Mouse (Mus musculus) kidney, adult 8-10 months (tissue): ENCODE data around the gene Gm34653.
"Not testable (repeated sequence)": the region's sequence is repeated elsewhere in the genome, so short reads cannot be mapped to it uniquely, and the experiment has no call there.

ENCODE experiments used
- DNase-seq, 2 experiments: peaks; one replicate each; pipeline ENCODE4 v3.0.0; 2022

The Gm34653 gene

DNA sequence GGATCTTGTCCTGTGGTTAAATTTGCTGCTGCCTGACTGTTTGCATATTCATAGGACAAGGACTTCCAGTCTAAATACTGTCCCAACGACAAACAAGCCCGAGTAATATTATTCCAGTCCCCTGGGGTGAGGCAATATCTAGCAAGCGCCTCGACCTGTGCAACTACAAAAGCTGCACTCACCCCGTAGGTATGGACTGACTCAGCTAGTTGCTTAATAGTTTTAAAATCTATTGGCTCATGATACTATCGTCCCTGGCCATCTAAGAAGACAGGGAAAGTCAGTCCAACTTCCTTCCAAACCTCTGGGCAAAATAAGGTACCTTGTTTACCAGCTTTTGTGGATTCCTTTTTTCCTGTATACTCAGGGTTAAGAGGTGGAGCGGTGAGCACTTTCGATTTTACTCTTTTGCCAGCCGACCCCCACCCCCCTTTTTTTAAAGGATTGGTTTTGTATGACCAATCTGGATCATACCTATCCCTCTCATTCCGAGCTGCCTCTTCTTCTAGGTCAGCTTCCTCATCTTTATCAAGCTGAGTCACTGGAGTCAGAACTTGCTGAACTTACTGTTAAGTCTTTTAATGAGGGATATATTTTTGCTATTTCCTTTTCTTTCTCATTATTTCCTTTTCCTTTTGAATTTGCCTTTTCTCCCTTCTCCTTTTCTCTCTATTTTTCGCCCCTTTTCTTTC lies at the start of gene Gm34653:
TSS of gene Gm34653 (plus strand) at position 242 of the 692 bp plus-strand sequence.
- DNase-seq: not testable (repeated sequence)

DNA sequence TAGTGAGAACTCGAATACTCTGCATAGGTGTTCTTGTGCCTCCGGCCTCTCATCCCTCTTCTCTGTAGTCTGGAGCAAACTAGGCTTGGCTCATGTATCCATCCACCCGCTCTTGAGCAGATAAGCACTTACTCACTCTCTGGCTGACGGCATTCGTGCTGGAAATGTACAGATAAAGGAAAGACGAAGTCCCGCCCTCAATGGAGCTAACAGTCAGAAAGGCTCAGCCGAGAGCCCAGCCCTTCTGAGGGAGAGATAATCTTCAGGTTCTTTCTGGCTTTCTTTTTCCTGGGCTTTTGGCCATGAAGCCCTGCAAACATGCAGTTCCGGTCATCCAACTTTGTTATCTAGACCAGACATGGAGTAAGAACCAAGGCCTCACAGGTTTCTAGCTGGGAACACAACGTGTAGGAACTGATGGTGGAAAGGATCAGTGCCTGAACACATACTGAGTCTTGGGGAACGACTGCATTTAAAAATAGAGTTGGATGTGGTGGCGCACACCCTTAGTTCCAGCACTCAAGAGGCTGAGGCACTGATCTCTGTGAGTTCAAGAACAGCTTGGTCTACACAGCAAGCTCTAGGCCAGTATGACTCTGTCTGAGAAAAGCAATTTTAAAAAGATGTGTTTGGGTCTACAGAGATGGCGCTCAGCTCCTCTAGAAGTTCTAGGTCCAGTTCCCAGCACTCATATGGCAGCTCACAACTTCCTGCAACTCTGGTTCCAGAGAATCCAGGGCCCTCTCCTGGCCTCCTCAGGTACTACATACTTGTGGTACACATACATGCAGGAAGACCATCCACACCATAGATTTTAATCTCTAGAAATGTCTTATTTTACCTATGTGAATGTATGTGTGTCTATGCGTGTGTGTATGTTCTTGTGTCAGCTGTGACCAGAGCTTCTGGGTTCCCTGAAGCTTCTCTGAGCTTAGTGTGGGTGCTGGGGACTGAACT lies 49.5 kb upstream of the Gm34653 start:
- no peak for DNase-seq

DNA sequence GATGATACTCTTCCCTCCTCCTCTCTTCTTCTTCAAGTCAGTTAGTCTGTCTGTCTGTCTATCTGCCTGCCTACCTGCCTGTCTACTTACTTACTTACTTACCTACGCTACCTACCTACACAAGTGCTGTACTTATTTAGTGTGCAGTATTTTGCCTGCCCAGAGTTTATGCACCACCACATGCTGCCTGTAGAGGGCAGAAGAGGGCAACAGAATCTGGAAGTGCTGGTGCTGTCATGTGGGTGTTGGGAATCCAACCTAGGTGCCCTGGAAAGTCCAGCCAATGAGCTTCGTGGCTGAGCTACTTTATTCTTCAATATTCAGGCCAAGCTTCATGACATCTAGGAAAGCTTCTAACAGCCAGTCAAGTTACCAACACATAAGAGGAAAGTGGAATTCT lies 48.7 kb upstream of the Gm34653 start:
- peak; percentile 23 to 61 for DNase-seq

DNA sequence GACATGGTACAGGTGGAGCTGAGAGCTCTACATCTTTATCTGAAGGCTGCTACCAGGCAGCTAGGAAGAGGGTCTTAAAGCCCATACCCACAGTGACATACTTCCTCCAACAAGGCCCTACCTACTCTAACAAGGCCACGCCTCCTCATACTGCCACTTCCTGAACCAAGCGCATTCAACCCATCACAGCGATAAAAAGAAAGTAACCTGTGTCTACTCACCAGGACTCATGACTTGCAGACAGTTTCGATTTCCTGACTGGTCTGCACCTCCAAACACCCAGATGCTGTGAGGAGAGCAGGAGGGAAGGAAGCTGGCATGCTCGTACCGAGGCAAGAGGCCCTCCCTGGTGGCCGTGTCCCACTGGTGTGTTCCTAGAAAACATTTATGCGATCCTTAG lies 42.5 kb upstream of the Gm34653 start:
- DNase-seq: no peak

DNA sequence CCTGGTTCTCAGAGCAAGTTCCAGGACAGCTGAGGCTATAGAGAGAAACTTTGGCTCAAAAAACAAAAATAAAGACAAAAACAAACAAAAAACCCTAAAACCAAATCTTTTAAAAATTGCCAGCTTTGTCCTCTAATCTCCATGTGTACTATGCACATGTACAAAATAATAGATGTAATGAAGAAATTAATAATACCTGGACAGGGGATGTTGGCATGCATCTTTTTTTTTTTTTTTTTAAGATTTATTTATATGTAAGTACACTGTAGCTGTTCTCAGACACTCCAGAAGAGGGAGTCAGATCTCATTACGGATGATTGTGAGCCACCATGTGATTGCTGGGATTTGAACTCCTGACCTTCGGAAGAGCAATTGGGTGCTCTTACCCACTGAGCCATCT lies 40.3 kb upstream of the Gm34653 start:
- DNase-seq: not testable (repeated sequence)

DNA sequence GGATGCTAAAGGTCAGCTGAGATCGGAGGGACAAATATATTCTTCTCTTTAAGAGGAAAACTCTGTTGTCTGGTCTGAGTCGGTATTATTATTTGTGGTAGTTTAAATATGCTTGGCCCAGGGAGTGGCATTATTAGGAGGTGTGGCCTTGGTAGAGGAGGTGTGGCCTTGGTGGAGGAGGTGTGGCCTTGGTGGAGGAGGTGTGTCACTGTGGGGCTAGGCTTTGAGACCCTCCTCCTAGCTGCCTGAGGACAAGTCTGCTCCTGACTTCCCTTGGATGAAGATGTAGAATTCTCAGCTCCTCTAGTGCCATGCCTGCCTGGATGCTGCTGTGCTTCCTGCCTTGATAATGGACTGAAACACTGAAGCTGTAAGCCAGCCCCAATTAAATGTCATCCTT lies 38.3 kb upstream of the Gm34653 start:
- DNase-seq: no peak

DNA sequence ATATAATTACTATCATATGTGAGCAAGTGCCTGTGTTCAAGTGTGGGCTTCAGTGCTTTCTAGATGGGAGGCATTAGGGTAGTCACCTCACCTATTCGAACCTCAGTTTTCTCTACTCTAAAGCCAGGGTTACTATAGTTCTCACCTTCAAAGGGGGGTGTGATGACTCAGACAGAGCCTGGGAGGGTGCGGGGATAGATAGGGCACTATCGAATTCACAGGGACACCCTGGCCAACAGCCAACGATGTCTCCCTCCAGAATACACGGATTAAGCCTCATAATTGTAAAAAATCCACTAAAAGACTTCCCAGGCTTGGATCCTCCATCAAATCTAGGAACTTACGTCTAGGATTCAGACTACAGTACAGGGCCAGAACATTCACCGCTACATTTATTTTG lies 37.4 kb upstream of the Gm34653 start:
- DNase-seq: no peak

DNA sequence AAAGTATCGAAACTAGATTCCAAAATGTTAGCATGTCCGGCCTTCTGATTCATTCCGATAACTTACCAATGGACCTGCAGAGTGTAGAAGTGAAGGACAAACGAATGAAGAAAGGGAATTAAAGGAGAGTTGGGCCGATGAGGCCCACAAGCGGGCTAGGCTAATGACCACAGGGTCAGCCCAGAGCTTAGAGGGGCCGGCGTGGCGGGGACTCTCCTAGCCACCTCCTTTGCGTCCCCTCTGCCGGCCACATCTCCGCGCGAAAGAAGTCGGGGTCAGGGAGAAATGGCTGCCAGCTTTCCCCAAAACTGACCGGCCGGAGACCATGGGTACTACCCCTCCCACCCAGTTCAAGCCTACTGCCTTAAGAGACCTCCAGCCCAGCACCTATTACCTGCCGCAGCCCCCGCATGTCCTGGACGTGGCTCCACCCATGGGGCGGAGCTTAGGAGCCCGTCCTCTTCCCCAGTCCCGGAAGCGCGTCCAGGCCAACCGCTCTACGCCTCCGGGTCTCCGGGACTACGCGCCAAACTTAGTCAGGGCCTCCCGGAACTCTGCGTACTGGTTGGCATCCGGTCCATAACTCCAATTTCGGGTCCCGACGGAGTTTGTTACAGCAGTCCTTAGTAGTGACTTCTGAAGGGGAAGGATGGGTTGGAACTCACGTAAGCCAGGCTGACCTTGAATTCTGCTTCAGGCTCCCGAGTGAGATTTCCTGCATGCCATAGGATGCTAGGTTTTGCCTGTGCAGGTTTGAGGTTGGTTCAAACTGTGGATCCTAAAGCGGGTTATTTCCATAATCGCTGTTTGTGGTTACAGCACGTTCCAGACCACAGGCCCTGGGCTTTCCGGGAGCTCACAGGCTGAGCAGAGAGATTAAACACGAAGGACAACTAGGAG lies 33.2 kb upstream of the Gm34653 start, which contains the start of gene Rabepk:
TSS of gene Rabepk (minus strand) at position 556 of the 900 bp plus-strand sequence.
- DNase-seq: peak; percentile 86 to 87

DNA sequence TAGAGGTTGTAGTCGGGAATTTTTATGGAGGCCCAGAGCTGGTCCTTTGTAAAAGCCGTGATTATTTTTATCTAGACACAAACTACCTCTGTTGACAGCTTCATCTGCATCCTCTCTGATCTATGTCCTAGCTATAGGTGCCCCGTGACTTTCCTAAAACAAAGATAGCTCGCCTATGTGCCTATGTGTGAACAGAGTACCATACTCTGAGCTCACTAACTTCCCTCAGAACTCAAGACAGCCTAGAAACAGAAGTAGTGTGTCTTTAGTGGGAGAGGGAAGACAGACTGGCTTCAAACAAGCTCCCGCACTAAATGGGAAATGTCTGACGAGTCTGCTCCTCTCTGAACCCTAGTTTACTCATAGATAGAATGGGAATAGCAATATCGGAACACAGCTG lies 32.4 kb upstream of the Gm34653 start:
- no peak for DNase-seq

DNA sequence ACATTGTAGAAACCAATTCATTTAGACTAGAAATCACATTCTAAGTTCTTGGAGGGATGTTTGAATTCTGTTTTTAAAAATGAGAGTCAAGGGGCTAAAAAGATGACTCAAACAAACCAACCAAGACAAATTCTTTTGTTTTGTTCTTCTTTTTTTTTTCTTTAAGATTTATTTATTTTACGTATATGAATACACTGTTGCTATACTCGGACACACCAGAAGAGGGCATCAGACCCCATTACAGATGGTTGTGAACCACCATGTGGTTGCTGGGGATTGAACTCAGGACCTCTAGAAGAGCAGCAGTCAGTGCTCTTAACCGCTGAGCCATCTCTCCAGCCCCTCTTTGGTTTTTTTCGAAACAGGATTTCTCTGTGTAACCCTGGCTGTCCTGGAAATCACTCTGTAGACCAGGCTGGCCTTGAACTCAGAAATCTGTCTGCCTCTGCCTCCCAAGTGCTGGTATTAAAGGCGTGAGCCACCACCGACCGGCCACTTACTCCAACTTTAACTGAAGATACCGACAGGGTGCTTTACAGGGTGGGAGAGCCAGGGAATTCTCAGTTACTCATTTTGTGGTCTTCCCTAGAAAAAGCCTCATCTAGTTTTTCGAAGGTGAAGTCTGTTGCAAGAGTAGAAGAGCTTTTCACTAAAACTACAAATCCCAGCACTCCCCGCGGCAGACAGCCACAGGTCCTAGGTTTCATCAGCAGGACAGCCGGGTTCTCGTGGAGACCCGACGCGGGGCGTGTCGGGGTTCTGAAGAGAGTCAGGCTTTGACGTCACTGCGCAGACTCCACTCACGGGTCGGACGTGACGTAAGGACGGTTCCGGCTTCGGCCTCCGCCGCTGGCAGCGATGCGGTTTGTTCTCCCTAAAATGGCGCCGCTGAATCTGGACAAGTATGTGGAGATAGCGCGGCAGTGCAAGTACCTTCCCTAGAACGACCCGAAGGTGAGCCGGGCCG lies 31.0 kb upstream of the Gm34653 start:
- peak; percentile 98 for DNase-seq

DNA sequence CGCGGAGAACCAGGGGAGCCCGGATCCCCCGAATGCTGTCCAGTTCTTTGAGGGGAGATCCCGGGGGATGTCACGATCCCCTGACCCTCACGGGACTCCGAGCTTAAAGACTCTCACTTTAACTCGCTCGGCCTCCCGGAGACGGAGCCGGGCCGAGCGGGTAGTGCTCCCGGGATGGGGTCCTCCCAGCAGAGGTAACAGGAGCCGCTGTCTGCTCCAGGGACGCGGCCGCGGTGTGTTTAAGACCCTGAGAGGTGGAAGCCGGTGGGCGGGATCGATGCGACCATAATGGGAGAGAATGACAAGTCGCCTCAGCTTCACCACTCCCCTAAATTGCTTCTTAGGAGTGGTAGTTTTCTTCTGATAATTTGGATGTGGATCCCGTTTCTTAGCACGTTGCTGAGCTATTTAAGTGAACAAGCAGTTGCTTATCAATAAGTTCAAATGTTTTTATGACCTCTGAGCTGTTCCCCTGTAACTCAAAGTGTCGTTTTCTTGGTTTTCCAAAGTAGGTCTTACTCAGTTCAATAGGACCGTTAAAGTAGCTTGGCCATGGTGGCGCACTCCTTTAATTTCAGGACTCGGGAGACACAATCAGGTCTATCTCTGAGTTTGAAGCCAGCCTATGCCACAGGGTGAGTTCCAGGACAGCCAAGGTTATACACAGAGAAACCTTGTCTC lies 30.1 kb upstream of the Gm34653 start:
- peak; percentile 25 to 32 for DNase-seq

DNA sequence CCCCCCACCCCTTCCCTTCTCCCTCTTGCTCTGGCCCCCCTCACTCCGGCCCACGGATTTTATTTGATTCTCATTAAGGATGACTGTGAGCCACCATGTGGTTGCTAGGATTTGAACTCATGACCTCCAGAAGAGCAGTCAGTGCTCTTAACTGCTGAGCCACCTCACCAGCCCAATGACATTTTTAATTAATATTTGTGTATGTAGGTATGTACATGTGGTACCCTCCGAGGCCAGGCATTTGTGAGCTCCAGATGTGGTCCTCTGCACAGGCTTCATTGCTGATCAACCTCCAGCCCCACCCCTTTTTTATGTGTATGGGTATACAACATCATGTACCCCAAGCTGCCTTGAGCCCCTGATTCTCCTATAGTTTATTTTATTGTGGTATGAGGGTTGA lies 29.1 kb upstream of the Gm34653 start:
- no peak for DNase-seq

DNA sequence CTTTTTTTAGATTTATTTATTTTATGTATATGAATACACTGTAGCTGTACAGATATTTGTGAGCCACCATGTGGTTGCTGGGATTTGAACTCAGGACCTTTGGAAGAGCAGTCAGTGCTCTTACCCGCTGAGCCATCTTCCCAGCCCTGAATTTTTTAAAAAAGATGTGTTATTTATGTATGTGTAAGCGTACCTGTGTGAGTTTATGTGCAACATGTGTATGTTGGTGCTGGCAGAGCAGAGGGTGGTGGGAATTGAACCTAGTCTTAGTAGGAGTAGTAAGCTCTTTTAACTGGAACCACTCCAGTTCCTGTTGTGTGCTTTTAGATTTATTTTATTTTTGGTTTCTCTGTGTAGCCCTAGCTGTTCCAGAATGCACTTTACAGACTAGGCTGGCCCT lies 28.6 kb upstream of the Gm34653 start:
- no peak for DNase-seq

DNA sequence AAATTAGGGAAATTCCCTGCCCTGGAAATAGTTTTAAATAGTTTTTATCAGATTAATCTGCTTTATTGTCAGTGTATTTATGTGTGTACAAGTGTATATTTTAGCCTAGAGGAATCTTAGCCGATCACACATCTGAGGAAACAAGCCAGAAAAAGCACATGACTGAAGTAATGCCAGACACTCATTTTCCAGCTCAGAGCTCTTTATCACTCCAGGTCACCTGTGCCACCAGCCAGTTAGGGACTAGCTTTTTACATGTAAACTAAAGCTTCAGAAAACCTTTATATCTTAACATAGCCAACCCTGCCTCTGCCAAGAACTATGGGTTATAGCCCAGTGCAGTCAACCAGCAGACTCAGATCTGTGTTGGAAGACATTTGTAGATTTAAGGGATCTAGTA lies 28.0 kb upstream of the Gm34653 start:
- peak; percentile 41 to 58 for DNase-seq

DNA sequence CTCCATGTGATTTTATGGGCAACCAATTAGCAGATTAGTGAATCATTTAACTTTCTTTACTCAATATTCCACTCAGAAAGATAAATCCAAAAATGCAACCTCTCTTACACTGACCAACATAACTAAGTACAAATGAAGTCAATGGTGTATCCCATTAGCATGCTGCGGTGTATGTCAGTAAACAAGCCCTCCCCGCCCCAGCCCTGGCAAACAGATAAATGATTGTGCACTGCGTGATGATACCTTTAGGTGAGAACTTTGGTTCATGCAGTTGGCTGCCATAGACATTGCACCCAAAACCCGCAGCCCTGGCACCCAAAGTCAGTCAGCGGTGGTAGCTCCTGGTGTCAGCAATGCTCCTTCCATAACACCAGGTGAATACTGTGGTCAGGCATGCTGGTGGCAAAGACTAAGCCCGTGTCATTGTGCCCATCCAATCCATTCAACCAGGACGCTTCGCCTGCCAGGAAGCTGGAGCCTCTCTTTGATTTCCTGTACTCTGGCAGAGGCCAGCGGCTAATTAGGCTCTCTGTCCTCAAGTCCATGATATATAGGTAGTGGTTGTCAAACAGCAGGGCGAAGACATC lies 27.4 kb upstream of the Gm34653 start:
- peak; percentile 14 to 18 for DNase-seq

DNA sequence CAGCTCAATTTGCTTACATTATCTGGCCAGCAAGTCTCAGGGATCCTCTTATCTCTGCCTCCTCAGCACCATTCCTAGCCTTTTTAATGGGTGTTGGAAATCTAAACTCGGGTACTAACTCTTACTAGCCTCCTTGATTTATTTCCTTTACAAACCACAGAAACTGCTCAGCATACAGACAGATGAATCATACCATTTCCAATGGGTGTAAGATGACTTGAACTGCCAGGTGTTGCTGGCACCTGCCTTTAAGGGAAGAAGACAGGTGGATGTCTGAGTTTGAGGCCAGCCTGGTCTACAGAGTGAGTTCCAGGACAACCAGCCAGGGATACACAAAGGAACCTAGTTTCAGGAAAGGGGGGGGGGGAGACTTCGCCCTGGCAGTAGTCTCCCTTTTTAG lies 24.8 kb upstream of the Gm34653 start:
- no peak for DNase-seq

DNA sequence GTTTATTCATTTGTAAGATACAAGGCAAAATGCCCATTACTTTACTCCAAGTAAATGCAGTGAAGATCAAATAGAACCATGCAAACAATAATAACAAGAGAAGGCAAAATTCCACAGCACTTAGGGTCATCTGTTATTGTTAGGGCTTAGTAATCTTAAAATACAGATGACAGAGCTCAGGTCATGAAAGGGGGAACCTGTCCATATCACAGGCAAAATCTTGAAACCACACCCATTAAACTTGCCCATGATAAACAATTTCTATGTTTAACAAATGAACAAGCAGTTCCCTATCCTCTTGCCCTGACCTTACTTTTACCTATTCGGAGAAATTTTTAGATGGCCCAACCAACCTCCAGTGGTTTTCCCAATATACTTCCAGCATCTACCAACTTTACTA lies 23.2 kb upstream of the Gm34653 start:
- no peak for DNase-seq

DNA sequence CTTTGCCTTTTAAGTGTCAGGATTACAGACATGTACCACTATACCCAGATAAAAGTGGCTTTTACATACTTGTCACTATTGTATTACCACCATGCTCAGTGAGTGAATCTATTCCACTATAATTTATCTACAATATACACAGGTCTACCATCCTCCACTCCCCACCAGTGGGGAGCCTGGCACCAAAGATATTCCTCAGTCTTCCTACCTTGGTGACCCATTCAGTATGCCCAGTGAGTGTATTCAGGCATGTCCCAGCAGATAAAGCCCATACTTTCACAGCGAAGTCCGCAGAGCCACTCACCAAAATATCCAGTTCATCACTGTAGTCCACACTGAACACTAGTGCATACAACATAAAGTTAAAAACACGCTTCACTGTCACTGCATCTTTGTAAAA lies 22.0 kb upstream of the Gm34653 start:
- no peak for DNase-seq

DNA sequence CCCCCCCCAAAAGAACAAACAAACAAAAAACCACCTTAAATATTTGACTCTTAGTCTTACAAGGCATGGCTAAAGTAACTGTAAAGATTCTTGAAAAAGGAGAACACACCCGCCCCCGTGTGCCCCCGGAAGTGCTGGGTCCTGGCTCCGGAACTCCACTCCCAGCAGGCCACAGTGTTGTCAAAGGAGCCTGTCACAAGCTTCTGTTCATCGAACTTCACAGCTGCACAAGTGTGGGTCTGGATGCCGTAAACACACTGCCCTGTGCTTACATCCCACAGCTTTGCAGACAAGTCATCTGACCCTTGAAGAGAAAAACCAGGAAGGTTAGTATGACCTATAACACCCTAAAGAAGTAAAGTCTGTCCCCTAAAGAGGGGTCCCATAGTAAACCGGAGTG lies 20.1 kb upstream of the Gm34653 start:
- DNase-seq: no peak

DNA sequence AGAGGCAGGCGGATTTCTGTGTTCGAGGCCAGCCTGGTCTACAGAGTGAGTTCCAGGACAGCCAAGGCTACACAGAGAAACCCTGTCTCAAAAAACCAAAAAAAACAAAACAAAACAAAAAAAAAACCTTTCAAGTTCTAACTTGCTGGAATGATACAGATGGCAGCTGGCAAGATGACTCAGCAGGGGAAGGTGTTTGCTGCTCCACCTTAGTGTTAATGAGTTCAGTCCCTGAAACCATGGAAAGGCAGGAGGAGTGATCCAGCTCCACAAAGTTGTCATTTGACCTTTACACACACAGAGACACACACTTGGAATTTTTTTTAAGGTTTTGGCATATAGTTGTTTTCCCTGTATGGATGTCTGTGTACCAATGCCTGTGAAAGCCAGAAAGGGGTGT lies 16.9 kb upstream of the Gm34653 start:
- DNase-seq: not testable (repeated sequence)

DNA sequence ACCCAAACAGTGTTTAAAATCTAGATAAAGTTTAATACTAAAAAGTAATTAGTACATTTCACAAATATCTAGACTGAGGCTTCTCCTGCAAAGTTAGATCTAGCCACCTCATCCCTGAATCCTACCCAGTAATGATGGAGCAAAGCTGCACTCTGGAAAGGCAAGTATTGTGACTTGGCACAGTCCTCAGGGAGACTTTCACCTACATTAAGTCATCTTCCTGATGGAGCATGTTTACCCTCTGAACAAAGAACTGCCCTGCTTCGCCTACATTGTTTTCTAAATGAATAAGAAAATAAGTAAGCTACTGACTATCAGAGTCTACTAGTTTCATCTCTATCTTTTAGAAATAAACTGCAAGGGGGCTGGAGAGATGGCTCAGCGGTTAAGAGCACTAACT lies 14.3 kb upstream of the Gm34653 start:
- DNase-seq: no peak
